Mouse (Mus musculus): ENCODE measurements at regions not wholly inside any gene's neighbourhood (a gene's known extent, or its start where the extent isn't known, plus 50 kb on each side); places are given as distances from the start of the nearest gene placed in this dataset.

DNA sequence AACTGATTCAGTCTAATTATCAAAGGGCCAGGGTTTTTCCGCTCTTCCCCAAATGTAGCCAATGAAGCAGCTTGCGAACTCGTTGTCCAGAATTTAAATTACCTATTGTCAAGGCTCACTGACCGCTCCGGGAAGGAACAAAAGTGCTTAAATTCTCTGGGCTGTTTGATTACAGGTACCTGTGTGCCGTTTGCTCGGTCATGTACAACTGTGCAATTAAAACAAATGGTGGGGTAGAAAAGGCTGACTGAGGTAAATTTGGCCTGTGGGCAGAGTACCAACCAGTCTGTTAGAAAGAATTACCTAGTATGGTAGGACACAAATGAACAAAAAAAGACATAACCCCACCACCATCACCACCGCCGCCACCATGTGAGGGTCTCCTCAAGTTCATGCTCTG lies 66.0 kb upstream of the Clint1 start:
- Histone ChIP-seq H3K27ac (ENCODE audit: low read length) (no peak overlapping the region), H3K4me2 (ENCODE audit: low read depth, low read length) (no peak overlapping the region), H3K4me1 (ENCODE audit: control insufficient read depth, insufficient read depth, low read length) (no peaks in the 10 kb centered on the region), H3K27me3 (ENCODE audit: control insufficient read depth, insufficient read depth, low read length) (no peaks in the 10 kb centered on the region), H3K9me3 (replicated peaks; ENCODE audit: control insufficient read depth, low read length) (no peaks in the 10 kb centered on the region), H3K36me3 (ENCODE audit: control insufficient read depth, insufficient read depth, low read length) (no peaks in the 10 kb centered on the region), H3K4me3 (replicated peaks; ENCODE audit: low read length) (no peak overlapping the region), H3K9ac (ENCODE audit: low read length) (no peak overlapping the region)
- 87% methylated on average over 9 of the region's 9 CpGs for WGBS
- no peak for ATAC-seq (ENCODE audit: insufficient read depth, low FRiP score)

DNA sequence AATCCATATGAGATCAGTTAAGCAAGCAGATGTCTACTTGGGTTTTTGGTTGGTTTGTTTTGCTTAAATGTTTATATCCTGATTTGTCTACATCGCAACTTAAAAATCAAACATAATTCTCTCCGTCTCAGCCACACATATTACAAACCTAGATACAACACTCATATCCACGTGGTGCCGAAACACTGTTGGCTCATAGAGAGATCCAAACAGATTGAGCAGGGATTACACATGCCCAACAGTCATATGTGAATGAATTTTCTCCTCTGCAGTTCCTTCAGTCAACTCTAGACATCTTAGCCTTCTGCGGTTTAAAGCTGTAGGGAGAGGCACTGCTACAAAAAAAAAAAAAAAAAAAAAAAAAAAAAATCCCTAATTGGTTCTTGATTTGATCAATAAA lies 64.4 kb upstream of the Clint1 start:
- Histone ChIP-seq H3K27ac (ENCODE audit: low read length) (no peak overlapping the region), H3K9ac (ENCODE audit: low read length) (no peak overlapping the region), H3K4me2 (ENCODE audit: low read depth, low read length) (no peak overlapping the region), H3K9me3 (replicated peaks; ENCODE audit: control insufficient read depth, low read length) (no peaks in the 10 kb centered on the region), H3K27me3 (ENCODE audit: control insufficient read depth, insufficient read depth, low read length) (no peaks in the 10 kb centered on the region), H3K4me3 (replicated peaks; ENCODE audit: low read length) (no peak overlapping the region), H3K4me1 (ENCODE audit: control insufficient read depth, insufficient read depth, low read length) (no peaks in the 10 kb centered on the region), H3K36me3 (ENCODE audit: control insufficient read depth, insufficient read depth, low read length) (no peaks in the 10 kb centered on the region)
- 92% methylated on average over 5 of the region's 5 CpGs for WGBS
- ATAC-seq (ENCODE audit: insufficient read depth, low FRiP score), result no peak

DNA sequence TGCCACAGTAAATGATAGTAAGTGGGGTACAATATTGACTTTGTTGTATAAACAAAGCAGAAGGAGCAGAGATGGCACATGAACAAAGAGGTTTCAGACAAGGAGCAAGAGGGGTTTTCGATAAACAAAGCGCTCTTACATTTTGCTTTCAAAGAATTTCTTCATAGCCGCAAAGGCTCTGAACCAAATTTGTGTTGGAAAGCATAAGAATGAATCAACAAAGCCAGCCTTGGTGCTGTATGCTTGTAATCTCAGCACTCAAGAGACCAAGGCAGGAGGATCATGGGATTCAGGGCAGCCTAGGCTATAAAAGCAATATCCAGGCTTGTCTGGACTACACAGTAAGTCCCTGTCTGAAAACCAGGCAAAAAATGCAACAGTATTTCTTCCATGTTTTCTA lies 62.0 kb upstream of the Clint1 start:
- Histone ChIP-seq H3K36me3 (ENCODE audit: control insufficient read depth, insufficient read depth, low read length) (no peaks in the 10 kb centered on the region), H3K27ac (ENCODE audit: low read length) (no peak overlapping the region), H3K9ac (ENCODE audit: low read length) (no peak overlapping the region), H3K9me3 (replicated peaks; ENCODE audit: control insufficient read depth, low read length) (no peaks in the 10 kb centered on the region), H3K4me1 (ENCODE audit: control insufficient read depth, insufficient read depth, low read length) (no peaks in the 10 kb centered on the region), H3K4me3 (replicated peaks; ENCODE audit: low read length) (no peak overlapping the region), H3K27me3 (ENCODE audit: control insufficient read depth, insufficient read depth, low read length) (no peaks in the 10 kb centered on the region), H3K4me2 (ENCODE audit: low read depth, low read length) (no peak overlapping the region)
- WGBS, result 62% methylated on average over 3 of the region's 3 CpGs
- no peak for ATAC-seq (ENCODE audit: insufficient read depth, low FRiP score)

DNA sequence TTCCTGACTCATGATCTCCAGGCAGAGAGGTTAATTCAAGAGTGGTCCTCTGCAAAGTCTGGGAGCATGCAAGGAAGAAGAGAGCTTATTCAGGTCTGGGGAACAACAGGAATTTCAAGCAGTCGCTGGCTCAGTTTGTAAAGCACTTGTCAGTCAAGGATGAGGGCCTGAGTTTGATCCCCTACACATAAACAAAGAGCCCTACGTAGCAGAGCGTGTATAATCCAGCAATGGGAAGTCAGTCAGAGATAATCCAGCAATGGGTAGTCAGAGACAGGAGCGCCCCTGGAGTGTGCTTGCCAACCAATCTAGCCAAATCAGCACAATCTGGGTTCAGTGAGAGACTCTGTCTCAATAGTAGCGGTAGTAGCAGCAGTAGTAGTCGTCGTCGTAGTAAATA lies 61.3 kb upstream of the Clint1 start:
- Histone ChIP-seq H3K9ac (ENCODE audit: low read length) (no peak overlapping the region), H3K27ac (ENCODE audit: low read length) (no peak overlapping the region), H3K36me3 (ENCODE audit: control insufficient read depth, insufficient read depth, low read length) (no peaks in the 10 kb centered on the region), H3K27me3 (ENCODE audit: control insufficient read depth, insufficient read depth, low read length) (no peaks in the 10 kb centered on the region), H3K9me3 (replicated peaks; ENCODE audit: control insufficient read depth, low read length) (no peaks in the 10 kb centered on the region), H3K4me1 (ENCODE audit: control insufficient read depth, insufficient read depth, low read length) (no peaks in the 10 kb centered on the region), H3K4me2 (ENCODE audit: low read depth, low read length) (no peak overlapping the region), H3K4me3 (replicated peaks; ENCODE audit: low read length) (no peak overlapping the region)
- no peak for ATAC-seq (ENCODE audit: insufficient read depth, low FRiP score)
- 77% methylated on average over 8 of the region's 8 CpGs for WGBS

DNA sequence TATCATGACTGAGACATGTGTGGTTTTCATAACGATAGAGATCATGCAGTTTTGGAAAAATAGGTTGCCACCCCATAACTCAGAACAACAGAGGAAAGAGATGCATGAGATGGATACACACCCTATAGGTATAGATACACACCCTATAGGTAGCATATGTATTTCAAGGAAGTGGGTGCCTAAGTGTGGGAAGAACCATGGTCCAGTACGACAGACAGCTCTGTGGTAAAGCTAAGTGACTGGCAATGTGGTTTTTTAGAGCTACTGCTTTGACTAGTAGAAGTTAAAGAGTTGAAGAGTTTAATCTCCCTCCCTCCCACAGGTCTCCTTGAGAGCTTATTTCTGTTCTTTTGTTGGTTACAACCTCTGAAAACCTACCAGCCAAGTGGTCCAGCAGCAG lies 60.2 kb upstream of the Clint1 start:
- H3K9ac ChIP-seq (ENCODE audit: low read length), result no peak overlapping the region
- no peak overlapping the region for H3K4me2 ChIP-seq (ENCODE audit: low read depth, low read length)
- H3K36me3 ChIP-seq (ENCODE audit: control insufficient read depth, insufficient read depth, low read length), result no peaks in the 10 kb centered on the region
- no peaks in the 10 kb centered on the region for H3K27me3 ChIP-seq (ENCODE audit: control insufficient read depth, insufficient read depth, low read length)
- no peak for ATAC-seq (ENCODE audit: insufficient read depth, low FRiP score)
- no peak overlapping the region for H3K27ac ChIP-seq (ENCODE audit: low read length)
- no peak overlapping the region for H3K4me3 ChIP-seq (replicated peaks; ENCODE audit: low read length)
- H3K9me3 ChIP-seq (replicated peaks; ENCODE audit: control insufficient read depth, low read length), result no peaks in the 10 kb centered on the region
- 86% methylated on average over 2 of the region's 2 CpGs for WGBS
- no peaks in the 10 kb centered on the region for H3K4me1 ChIP-seq (ENCODE audit: control insufficient read depth, insufficient read depth, low read length)

DNA sequence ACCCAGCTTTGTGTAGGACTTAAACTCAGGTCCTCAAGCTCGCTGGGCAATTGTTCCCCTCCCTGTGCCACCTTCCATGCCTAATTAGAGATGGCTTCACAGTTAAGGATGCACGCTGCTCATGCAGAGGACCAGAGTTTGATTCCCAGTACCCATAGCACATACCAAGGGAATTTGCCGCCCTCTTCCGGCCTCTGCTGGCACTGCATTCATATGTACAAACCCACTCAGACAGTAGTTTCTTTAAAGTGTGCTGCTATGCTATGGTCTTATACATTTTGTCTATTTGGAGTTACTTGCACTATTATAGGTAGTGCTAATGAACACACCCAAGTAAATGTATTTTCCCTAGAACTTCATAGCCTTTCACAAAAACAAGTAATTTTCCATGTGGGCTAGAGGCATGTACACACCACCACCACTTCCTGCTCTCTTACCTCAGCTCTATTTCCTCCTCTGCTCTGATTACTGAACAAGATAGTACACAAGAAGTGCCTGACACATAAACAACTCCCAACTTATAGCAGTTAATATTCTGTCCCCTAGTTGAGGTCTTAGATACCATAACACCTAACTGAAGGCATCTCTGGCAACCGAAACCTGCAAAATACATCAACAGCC lies 57.4 kb upstream of the Clint1 start:
- Histone ChIP-seq H3K9ac (ENCODE audit: low read length) (no peak overlapping the region), H3K4me2 (ENCODE audit: low read depth, low read length) (no peak overlapping the region), H3K9me3 (replicated peaks; ENCODE audit: control insufficient read depth, low read length) (no peaks in the 10 kb centered on the region), H3K36me3 (ENCODE audit: control insufficient read depth, insufficient read depth, low read length) (no peaks in the 10 kb centered on the region), H3K27ac (ENCODE audit: low read length) (no peak overlapping the region), H3K4me3 (replicated peaks; ENCODE audit: low read length) (no peak overlapping the region), H3K27me3 (ENCODE audit: control insufficient read depth, insufficient read depth, low read length) (no peaks in the 10 kb centered on the region), H3K4me1 (ENCODE audit: control insufficient read depth, insufficient read depth, low read length) (no peaks in the 10 kb centered on the region)
- WGBS, result 69% methylated on average over 5 of the region's 5 CpGs
- ATAC-seq (ENCODE audit: insufficient read depth, low FRiP score), result no peak

DNA sequence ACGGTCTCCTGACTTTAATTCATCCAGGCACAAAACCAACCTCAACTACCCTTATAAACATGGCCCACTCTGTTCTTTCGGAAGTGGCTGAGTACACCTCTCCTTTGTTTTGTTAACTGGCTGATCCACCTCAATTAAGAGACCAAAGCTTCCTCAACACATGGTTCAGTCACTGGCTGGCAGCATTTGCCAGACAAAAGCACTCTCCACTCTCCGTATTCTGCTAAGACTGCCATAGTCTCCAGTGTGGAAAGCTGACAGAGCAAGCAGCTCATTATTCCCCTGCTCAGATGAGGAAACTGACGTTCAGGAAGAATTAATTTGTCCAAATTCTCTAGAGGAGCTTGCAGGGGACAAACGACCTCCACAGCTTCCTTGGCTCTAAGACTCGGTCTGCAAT lies 56.5 kb upstream of the Clint1 start:
- ATAC-seq (ENCODE audit: insufficient read depth, low FRiP score), result no peak
- Histone ChIP-seq H3K27ac (ENCODE audit: low read length) (no peak overlapping the region), H3K36me3 (ENCODE audit: control insufficient read depth, insufficient read depth, low read length) (no peaks in the 10 kb centered on the region), H3K9ac (ENCODE audit: low read length) (no peak overlapping the region), H3K27me3 (ENCODE audit: control insufficient read depth, insufficient read depth, low read length) (no peaks in the 10 kb centered on the region), H3K4me2 (ENCODE audit: low read depth, low read length) (no peak overlapping the region), H3K4me1 (ENCODE audit: control insufficient read depth, insufficient read depth, low read length) (0 out of 2 replicates have a peak, but pooled peaks cover 2% of the 10 kb centered on the region), H3K4me3 (replicated peaks; ENCODE audit: low read length) (no peak overlapping the region), H3K9me3 (replicated peaks; ENCODE audit: control insufficient read depth, low read length) (no peaks in the 10 kb centered on the region)
- WGBS, result 44% methylated on average over 6 of the region's 6 CpGs

DNA sequence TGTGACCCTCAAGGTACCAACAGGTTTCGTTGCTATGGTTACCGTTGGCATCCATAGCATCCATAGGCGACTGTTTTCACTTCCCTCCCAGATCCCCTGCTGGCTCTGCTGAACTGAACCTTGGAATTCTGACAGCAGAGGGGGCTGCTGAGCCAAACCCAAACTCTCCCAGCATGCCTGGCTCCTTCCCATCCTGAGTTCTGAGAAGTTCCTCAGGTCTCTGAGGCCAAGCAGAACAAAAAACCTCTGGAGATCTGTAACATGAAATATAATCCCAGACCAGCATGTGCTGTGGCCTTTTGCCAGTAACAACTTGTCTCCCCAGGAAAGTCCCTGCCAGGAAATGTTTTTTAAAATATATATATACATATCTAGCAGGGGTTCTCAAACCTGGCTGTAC lies 56.1 kb upstream of the Clint1 start:
- peak; percentile 58; the same call in 1 of the 2 replicates for ATAC-seq (ENCODE audit: insufficient read depth, low FRiP score)
- Histone ChIP-seq H3K27ac (ENCODE audit: low read length) (no peak overlapping the region), H3K4me2 (ENCODE audit: low read depth, low read length) (no peak overlapping the region), H3K4me3 (replicated peaks; ENCODE audit: low read length) (no peak overlapping the region), H3K9ac (ENCODE audit: low read length) (no peak overlapping the region), H3K36me3 (ENCODE audit: control insufficient read depth, insufficient read depth, low read length) (no peaks in the 10 kb centered on the region), H3K4me1 (ENCODE audit: control insufficient read depth, insufficient read depth, low read length) (0 out of 2 replicates have a peak, but pooled peaks cover 2% of the 10 kb centered on the region), H3K27me3 (ENCODE audit: control insufficient read depth, insufficient read depth, low read length) (no peaks in the 10 kb centered on the region), H3K9me3 (replicated peaks; ENCODE audit: control insufficient read depth, low read length) (no peaks in the 10 kb centered on the region)
- 12% methylated on average over 3 of the region's 3 CpGs for WGBS

DNA sequence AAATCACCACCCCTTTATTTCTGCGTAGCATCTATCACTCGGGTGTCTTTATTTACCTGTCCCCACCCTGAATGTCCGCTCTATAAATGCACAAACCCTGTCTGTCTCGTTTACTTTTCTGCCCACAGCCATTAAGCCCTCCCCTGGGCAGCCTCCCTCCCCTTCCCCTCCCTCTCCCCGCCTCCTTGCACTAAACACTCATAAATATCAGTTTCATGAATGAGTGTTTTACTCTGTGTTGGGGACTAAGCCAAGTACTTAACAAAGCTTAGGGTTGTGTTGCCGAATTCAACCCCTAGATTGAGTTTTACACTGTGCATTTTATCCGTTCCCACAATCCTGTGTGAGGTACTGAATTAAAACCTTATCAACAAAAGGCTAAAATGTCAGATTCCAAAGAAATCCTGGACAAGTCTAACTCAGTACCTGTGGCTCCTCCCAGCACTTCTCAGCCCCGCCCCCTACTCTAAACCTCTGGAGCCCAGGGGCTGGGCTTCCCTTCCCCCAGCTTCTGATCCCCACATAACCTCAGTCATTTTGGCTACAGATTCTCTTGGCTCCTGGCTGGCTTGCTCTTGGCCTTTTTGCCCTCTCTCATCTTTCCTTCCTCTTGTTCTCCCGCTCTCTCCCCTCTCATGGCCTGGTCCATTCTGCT lies 52.0 kb upstream of the Clint1 start:
- 19% methylated on average over 9 of the region's 9 CpGs for WGBS
- Histone ChIP-seq H3K27me3 (ENCODE audit: control insufficient read depth, insufficient read depth, low read length) (no peaks in the 10 kb centered on the region), H3K9me3 (replicated peaks; ENCODE audit: control insufficient read depth, low read length) (no peaks in the 10 kb centered on the region), H3K9ac (ENCODE audit: low read length) (no peak overlapping the region), H3K4me3 (replicated peaks; ENCODE audit: low read length) (no peak overlapping the region), H3K36me3 (ENCODE audit: control insufficient read depth, insufficient read depth, low read length) (no peaks in the 10 kb centered on the region), H3K27ac (ENCODE audit: low read length) (no peak overlapping the region), H3K4me1 (ENCODE audit: control insufficient read depth, insufficient read depth, low read length) (0 out of 2 replicates have a peak, but pooled peaks cover 2% of the 10 kb centered on the region), H3K4me2 (ENCODE audit: low read depth, low read length) (peak overlapping the region; percentile 38)
- ATAC-seq (ENCODE audit: insufficient read depth, low FRiP score), result peak; percentile 58; the same call in 1 of the 2 replicates

Measured in stomach, embryonic 16.5 days (tissue).